Mouse (Mus musculus): ENCODE data around the gene Cacna2d2. TPM values are rescaled to one million over a fixed set of nuclear protein-coding genes. Genes with fewer than 3 reads are reported as not detected.
A peak's percentile ranks its signal among the peaks of the same experiment; 100 is the strongest.

Gene Cacna2d2
- polyA plus RNA-seq, 1 experiment from 2014 or later: 1.8 TPM

- no peak for ATAC-seq (replicated peaks; ENCODE audit: low FRiP score)
- H3K9ac ChIP-seq (ENCODE audit: low read length): no peak overlapping the region
- 97% methylated on average over 3 of the region's 3 CpGs for WGBS
Measured at GRCm38 (mm10) chr9:107500708-107501286, 101.4 kb downstream of the Cacna2d2 start.

GRCm38 (mm10) chr9:107502131-107502846 lies 102.9 kb downstream of the Cacna2d2 start:
- H3K4me2 ChIP-seq (ENCODE audit: low read depth, low read length, severe bottlenecking): no peak overlapping the region
- no peaks in the 10 kb centered on the region for H3K9me3 ChIP-seq (ENCODE audit: control insufficient read depth, low read length)
- H3K9ac ChIP-seq (ENCODE audit: low read length): no peak overlapping the region
- no peak for DNase-seq (ENCODE audit: low spot score)
- H3K27me3 ChIP-seq (ENCODE audit: control insufficient read depth, insufficient read depth, low read length): no peaks in the 10 kb centered on the region
- H3K36me3 ChIP-seq (ENCODE audit: control insufficient read depth, insufficient read depth, low read length): no peaks in the 10 kb centered on the region
- ATAC-seq (replicated peaks; ENCODE audit: low FRiP score): no peak
- WGBS: 92% methylated on average over 12 of the region's 12 CpGs
- no peak overlapping the region for H3K4me3 ChIP-seq (ENCODE audit: low read depth, low read length)
- no peak overlapping the region for H3K27ac ChIP-seq (ENCODE audit: low read depth, low read length)
- H3K4me1 ChIP-seq (replicated peaks; ENCODE audit: control insufficient read depth, insufficient read depth, low read length): peaks cover 2% of the 10 kb centered on the region; the same call in 1 of the 2 replicates

More at GRCm38 (mm10) chr9:107500708-107501286, 101.4 kb downstream of the Cacna2d2 start:
- no peaks in the 10 kb centered on the region for H3K27me3 ChIP-seq (ENCODE audit: control insufficient read depth, insufficient read depth, low read length)
- no peaks in the 10 kb centered on the region for H3K36me3 ChIP-seq (ENCODE audit: control insufficient read depth, insufficient read depth, low read length)
- no peak overlapping the region for H3K4me3 ChIP-seq (ENCODE audit: low read depth, low read length)
- H3K4me2 ChIP-seq (ENCODE audit: low read depth, low read length, severe bottlenecking): no peak overlapping the region
- no peak overlapping the region for H3K27ac ChIP-seq (ENCODE audit: low read depth, low read length)
- no peaks in the 10 kb centered on the region for H3K4me1 ChIP-seq (replicated peaks; ENCODE audit: control insufficient read depth, insufficient read depth, low read length)
- DNase-seq (ENCODE audit: low spot score): no peak
- H3K9me3 ChIP-seq (ENCODE audit: control insufficient read depth, low read length): no peaks in the 10 kb centered on the region

- Histone ChIP-seq H3K4me3 (ENCODE audit: low read depth, low read length) (no peak overlapping the region), H3K27me3 (ENCODE audit: control insufficient read depth, insufficient read depth, low read length) (no peaks in the 10 kb centered on the region), H3K27ac (ENCODE audit: low read depth, low read length) (peak overlapping the region; percentile 12; the same call in 1 of the 2 replicates), H3K9me3 (ENCODE audit: control insufficient read depth, low read length) (no peaks in the 10 kb centered on the region), H3K4me1 (replicated peaks; ENCODE audit: control insufficient read depth, insufficient read depth, low read length) (peaks cover 5% of the 10 kb centered on the region), H3K4me2 (ENCODE audit: low read depth, low read length, severe bottlenecking) (no peak overlapping the region), H3K9ac (ENCODE audit: low read length) (no peak overlapping the region), H3K36me3 (ENCODE audit: control insufficient read depth, insufficient read depth, low read length) (no peaks in the 10 kb centered on the region)
- DNase-seq (ENCODE audit: low spot score) (no peak), ATAC-seq (replicated peaks; ENCODE audit: low FRiP score) (no peak)
- 81% methylated on average over 19 of the region's 19 CpGs for WGBS
Measured at GRCm38 (mm10) chr9:107504662-107505537, 105.5 kb downstream of the Cacna2d2 start.

- no peak overlapping the region for H3K4me2 ChIP-seq (ENCODE audit: low read depth, low read length, severe bottlenecking)
- ATAC-seq (replicated peaks; ENCODE audit: low FRiP score): no peak
- H3K9ac ChIP-seq (ENCODE audit: low read length): no peak overlapping the region
- WGBS: 57% methylated on average over 10 of the region's 10 CpGs
- H3K36me3 ChIP-seq (ENCODE audit: control insufficient read depth, insufficient read depth, low read length): no peaks in the 10 kb centered on the region
- no peaks in the 10 kb centered on the region; the same call in 1 of the 2 replicates for H3K27me3 ChIP-seq (ENCODE audit: control insufficient read depth, insufficient read depth, low read length)
- no peak overlapping the region for H3K4me3 ChIP-seq (ENCODE audit: low read depth, low read length)
- H3K4me1 ChIP-seq (replicated peaks; ENCODE audit: control insufficient read depth, insufficient read depth, low read length): peaks cover 12% of the 10 kb centered on the region
- no peak overlapping the region for H3K27ac ChIP-seq (ENCODE audit: low read depth, low read length)
- DNase-seq (ENCODE audit: low spot score): no peak
- no peaks in the 10 kb centered on the region for H3K9me3 ChIP-seq (ENCODE audit: control insufficient read depth, low read length)
Measured at GRCm38 (mm10) chr9:107508266-107508665, 108.9 kb downstream of the Cacna2d2 start.

- Histone ChIP-seq H3K27me3 (ENCODE audit: control insufficient read depth, insufficient read depth, low read length) (no peaks in the 10 kb centered on the region; the same call in 1 of the 2 replicates), H3K4me2 (ENCODE audit: low read depth, low read length, severe bottlenecking) (no peak overlapping the region), H3K9ac (ENCODE audit: low read length) (no peak overlapping the region), H3K9me3 (ENCODE audit: control insufficient read depth, low read length) (no peaks in the 10 kb centered on the region), H3K4me3 (ENCODE audit: low read depth, low read length) (no peak overlapping the region), H3K36me3 (ENCODE audit: control insufficient read depth, insufficient read depth, low read length) (no peaks in the 10 kb centered on the region), H3K4me1 (replicated peaks; ENCODE audit: control insufficient read depth, insufficient read depth, low read length) (peaks cover 12% of the 10 kb centered on the region), H3K27ac (ENCODE audit: low read depth, low read length) (no peak overlapping the region)
- WGBS: 90% methylated on average over 14 of the region's 14 CpGs
- DNase-seq (ENCODE audit: low spot score): no peak
- ATAC-seq (replicated peaks; ENCODE audit: low FRiP score): no peak
Measured at GRCm38 (mm10) chr9:107510384-107511100, 111.1 kb downstream of the Cacna2d2 start.

- ATAC-seq (replicated peaks; ENCODE audit: low FRiP score): no peak
- Histone ChIP-seq H3K9me3 (ENCODE audit: control insufficient read depth, low read length) (no peaks in the 10 kb centered on the region), H3K27ac (ENCODE audit: low read depth, low read length) (peak overlapping the region; percentile 27; the same call in 1 of the 2 replicates), H3K4me3 (ENCODE audit: low read depth, low read length) (no peak overlapping the region), H3K4me1 (replicated peaks; ENCODE audit: control insufficient read depth, insufficient read depth, low read length) (peaks cover 12% of the 10 kb centered on the region), H3K9ac (ENCODE audit: low read length) (no peak overlapping the region), H3K27me3 (ENCODE audit: control insufficient read depth, insufficient read depth, low read length) (no peaks in the 10 kb centered on the region; the same call in 1 of the 2 replicates), H3K4me2 (ENCODE audit: low read depth, low read length, severe bottlenecking) (no peak overlapping the region), H3K36me3 (ENCODE audit: control insufficient read depth, insufficient read depth, low read length) (no peaks in the 10 kb centered on the region)
- DNase-seq (ENCODE audit: low spot score): no peak
- WGBS: 55% methylated on average over 8 of the region's 8 CpGs
Measured at GRCm38 (mm10) chr9:107511436-107511835, 112.0 kb downstream of the Cacna2d2 start.

GRCm38 (mm10) chr9:107512326-107512725 lies 112.9 kb downstream of the Cacna2d2 start:
- no peak overlapping the region for H3K27ac ChIP-seq (ENCODE audit: low read depth, low read length)
- WGBS: 67% methylated on average over 16 of the region's 16 CpGs
- DNase-seq (ENCODE audit: low spot score) (no peak), ATAC-seq (replicated peaks; ENCODE audit: low FRiP score) (0 out of 2 replicates have a peak, but pooled peaks have one; percentile 4)
- H3K27me3 ChIP-seq (ENCODE audit: control insufficient read depth, insufficient read depth, low read length): no peaks in the 10 kb centered on the region; the same call in 1 of the 2 replicates
- H3K36me3 ChIP-seq (ENCODE audit: control insufficient read depth, insufficient read depth, low read length): no peaks in the 10 kb centered on the region
- no peaks in the 10 kb centered on the region for H3K9me3 ChIP-seq (ENCODE audit: control insufficient read depth, low read length)
- H3K4me1 ChIP-seq (replicated peaks; ENCODE audit: control insufficient read depth, insufficient read depth, low read length): peaks cover 10% of the 10 kb centered on the region
- no peak overlapping the region for H3K9ac ChIP-seq (ENCODE audit: low read length)
- H3K4me2 ChIP-seq (ENCODE audit: low read depth, low read length, severe bottlenecking): no peak overlapping the region
- H3K4me3 ChIP-seq (ENCODE audit: low read depth, low read length): no peak overlapping the region
